24 mouse cellular contexts compared by ENCODE assay signal in the genomic region with DNA sequence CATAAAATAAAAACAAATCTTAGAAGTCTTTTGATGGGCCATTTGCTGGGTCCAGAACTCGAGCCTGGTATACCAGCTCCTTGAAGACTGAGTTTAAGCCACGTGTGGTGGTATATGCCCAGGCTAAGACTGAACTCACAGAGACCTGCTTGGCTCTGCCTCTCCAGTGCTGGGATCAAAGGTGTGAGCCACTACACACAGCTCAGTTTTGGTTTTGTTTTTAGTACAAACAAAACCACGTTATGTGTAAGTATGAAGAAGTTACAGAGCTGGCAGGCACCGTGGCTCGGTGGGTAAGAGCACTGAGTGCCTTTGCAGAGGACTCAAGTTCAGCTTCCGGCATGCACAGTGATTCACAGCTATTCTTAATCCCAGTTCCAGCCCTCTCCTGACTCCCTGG.
A peak's percentile ranks its signal among the peaks of the same experiment; 100 is the strongest.
DNase-seq lines count a peak whose midpoint lies in the region; ATAC-seq and TF ChIP-seq lines count a peak whose summit lies in the region.
"Had no signal": no experiment of that assay in that cellular context is flagged by ENCODE, and none has a peak within 500 bp of the region (broad histone marks: within the 10 kb centered on the region; RNA-seq: fewer than 3 reads in every experiment).

No protein-coding gene starts in this region.

- no peak for ATAC-seq in embryonic facial prominence, embryonic 13.5 days (ENCODE audit: insufficient number of reproducible peaks, insufficient read depth, low FRiP score, low TSS enrichment, low read depth)
- ATAC-seq in midbrain, embryonic 11.5 days (ENCODE audit: low FRiP score) = no peak
- no peak for ATAC-seq in midbrain, embryonic 13.5 days
- no peak for ATAC-seq in megakaryocyte progenitor cell, adult 5-6 weeks (replicated peaks; ENCODE audit: poor library complexity)
- ATAC-seq: CD4-positive, CD25-positive, alpha-beta regulatory T cell, adult 4 months; forebrain, embryonic 13.5 days; forebrain, embryonic 16.5 days; hindbrain, embryonic 16.5 days; intestine, embryonic 15.5 days; Patski had no signal

- H3K4me3 ChIP-seq in embryonic facial prominence, embryonic 13.5 days = no peak overlapping the region
- no peak overlapping the region for H3K4me3 ChIP-seq in embryonic facial prominence, embryonic 10.5 days
- H3K4me3 ChIP-seq in midbrain, embryonic 11.5 days (ENCODE audit: low read depth, low read length) = no peak overlapping the region
- H3K4me3 ChIP-seq in midbrain, embryonic 13.5 days (replicated peaks) = no peak overlapping the region
- H3K4me3 ChIP-seq in small intestine, adult 2 months (ENCODE audit: low read depth, low read length) = no peak overlapping the region
- H3K4me3 ChIP-seq: forebrain, embryonic 10.5 days; forebrain, embryonic 13.5 days; hindbrain, embryonic 10.5 days; hindbrain, embryonic 13.5 days; intestine, embryonic 15.5 days had no signal

- H3K27me3 ChIP-seq in embryonic facial prominence, embryonic 13.5 days = no peaks in the 10 kb centered on the region
- H3K27me3 ChIP-seq in embryonic facial prominence, embryonic 10.5 days (replicated peaks; ENCODE audit: low read depth, poor library complexity, severe bottlenecking) = no peaks in the 10 kb centered on the region
- no peaks in the 10 kb centered on the region for H3K27me3 ChIP-seq in midbrain, embryonic 11.5 days (ENCODE audit: control insufficient read depth, insufficient read depth, low read length)
- H3K27me3 ChIP-seq in midbrain, embryonic 13.5 days = no peaks in the 10 kb centered on the region
- H3K27me3 ChIP-seq in small intestine, adult 2 months (ENCODE audit: control insufficient read depth, insufficient read depth, low read length) = no peaks in the 10 kb centered on the region
- H3K27me3 ChIP-seq: intestine, embryonic 15.5 days; Patski had no signal

- peaks cover 8% of the 10 kb centered on the region for H3K4me1 ChIP-seq in embryonic facial prominence, embryonic 13.5 days
- H3K4me1 ChIP-seq in embryonic facial prominence, embryonic 10.5 days = peaks cover 12% of the 10 kb centered on the region
- no peaks in the 10 kb centered on the region for H3K4me1 ChIP-seq in midbrain, embryonic 11.5 days (ENCODE audit: control insufficient read depth, insufficient read depth, low read length)
- H3K4me1 ChIP-seq in midbrain, embryonic 13.5 days (replicated peaks) = no peaks in the 10 kb centered on the region
- peaks cover 26% of the 10 kb centered on the region for H3K4me1 ChIP-seq in small intestine, adult 2 months (ENCODE audit: control insufficient read depth, insufficient read depth, insufficient read length, low read length)
- H3K4me1 ChIP-seq: forebrain, embryonic 13.5 days had no signal

- TF ChIP-seq POLR2A in small intestine, adult 2 months (IDR thresholded peaks at IDR 0.05; ENCODE audit: low read depth, low read length) = no peak

- H3K36me3 ChIP-seq in embryonic facial prominence, embryonic 13.5 days = no peaks in the 10 kb centered on the region
- H3K36me3 ChIP-seq in embryonic facial prominence, embryonic 10.5 days (replicated peaks) = no peaks in the 10 kb centered on the region
- no peaks in the 10 kb centered on the region for H3K36me3 ChIP-seq in midbrain, embryonic 11.5 days (ENCODE audit: control insufficient read depth, insufficient read depth, low read length)
- H3K36me3 ChIP-seq in midbrain, embryonic 13.5 days = no peaks in the 10 kb centered on the region
- H3K36me3 ChIP-seq in small intestine, adult 2 months (ENCODE audit: control insufficient read depth, insufficient read depth, low read length) = no peaks in the 10 kb centered on the region
- H3K36me3 ChIP-seq: forebrain, embryonic 10.5 days; hindbrain, embryonic 10.5 days; hindbrain, embryonic 13.5 days; intestine, embryonic 15.5 days had no signal

- no peak overlapping the region for H3K9ac ChIP-seq in embryonic facial prominence, embryonic 13.5 days
- no peak overlapping the region for H3K9ac ChIP-seq in midbrain, embryonic 11.5 days (ENCODE audit: low read length)
- H3K9ac ChIP-seq in midbrain, embryonic 13.5 days (replicated peaks) = no peak overlapping the region
- H3K9ac ChIP-seq: forebrain, embryonic 13.5 days; hindbrain, embryonic 13.5 days; intestine, embryonic 15.5 days had no signal

- H3K4me2 ChIP-seq in embryonic facial prominence, embryonic 13.5 days = no peak overlapping the region
- no peak overlapping the region for H3K4me2 ChIP-seq in midbrain, embryonic 11.5 days
- H3K4me2 ChIP-seq in midbrain, embryonic 13.5 days (replicated peaks) = no peak overlapping the region
- H3K4me2 ChIP-seq: forebrain, embryonic 13.5 days; heart, embryonic 11.5 days; hindbrain, embryonic 13.5 days; intestine, embryonic 15.5 days had no signal

- TF ChIP-seq CTCF in small intestine, adult 2 months (IDR thresholded peaks at IDR 0.05; ENCODE audit: extremely low read depth, insufficient read length, insufficient replicate concordance, low read depth, low read length) = no peak

- 73% methylated on average over 6 of the region's 6 CpGs for WGBS in embryonic facial prominence, embryonic 13.5 days
- 80% methylated on average over 6 of the region's 6 CpGs for WGBS in embryonic facial prominence, embryonic 10.5 days
- WGBS in midbrain, embryonic 11.5 days = 85% methylated on average over 6 of the region's 6 CpGs
- WGBS in midbrain, embryonic 13.5 days = 86% methylated on average over 6 of the region's 6 CpGs
- 23% methylated on average over 6 of the region's 6 CpGs for WGBS in small intestine, adult 2 months

- DNase-seq in embryonic facial prominence, embryonic 10.5 days (ENCODE audit: low spot score) = no peak
- DNase-seq in midbrain, embryonic 11.5 days (ENCODE audit: low spot score, missing footprints) = peak; percentile 69
- DNase-seq: adrenal gland, postnatal 10 days; adrenal gland, postnatal 36 days; cerebellum, adult 18-20 months; cerebellum, adult 9-11 months; cerebellum, postnatal 25 days; gastrocnemius, postnatal 10 days; gastrocnemius, postnatal 36 days; heart, postnatal 36 days had no signal

- 0 out of 2 replicates have a peak overlapping the region, but pooled peaks have one; percentile 22 for H3K27ac ChIP-seq in embryonic facial prominence, embryonic 13.5 days
- no peak overlapping the region for H3K27ac ChIP-seq in embryonic facial prominence, embryonic 10.5 days (replicated peaks)
- H3K27ac ChIP-seq in midbrain, embryonic 11.5 days (ENCODE audit: low read depth, low read length) = no peak overlapping the region
- H3K27ac ChIP-seq in midbrain, embryonic 13.5 days = no peak overlapping the region
- H3K27ac ChIP-seq in small intestine, adult 2 months (ENCODE audit: insufficient read depth, low read depth, low read length) = peak overlapping the region; percentile 1; the same call in 1 of the 2 replicates
- H3K27ac ChIP-seq: forebrain, embryonic 10.5 days; forebrain, embryonic 13.5 days; hindbrain, embryonic 10.5 days; hindbrain, embryonic 13.5 days; intestine, embryonic 15.5 days had no signal

- H3K9me3 ChIP-seq in embryonic facial prominence, embryonic 13.5 days = no peaks in the 10 kb centered on the region
- H3K9me3 ChIP-seq in embryonic facial prominence, embryonic 10.5 days = no peaks in the 10 kb centered on the region
- H3K9me3 ChIP-seq in midbrain, embryonic 11.5 days (ENCODE audit: control insufficient read depth, low read length) = no peaks in the 10 kb centered on the region
- no peaks in the 10 kb centered on the region for H3K9me3 ChIP-seq in midbrain, embryonic 13.5 days
- H3K9me3 ChIP-seq: forebrain, embryonic 10.5 days; forebrain, embryonic 13.5 days; hindbrain, embryonic 10.5 days; hindbrain, embryonic 13.5 days; intestine, embryonic 15.5 days had no signal

Comparison
In these comparisons a context has a peak if more than half of its experiments do, and no peak if none do; other contexts are left out.
1. H3K27ac ChIP-seq: peak in embryonic facial prominence, embryonic 13.5 days (single experiment) and small intestine, adult 2 months (single experiment); none in embryonic facial prominence, embryonic 10.5 days (single experiment), midbrain, embryonic 11.5 days (single experiment) and midbrain, embryonic 13.5 days (single experiment).